Mouse (Mus musculus) testis, adult 2 months (tissue): Measurements from ENCODE around the gene Rasgrf2. TPM values are rescaled to one million over a fixed set of nuclear protein-coding genes. Genes with fewer than 3 reads are reported as not detected.

Source experiments
- H3K27ac ChIP-seq: fragments of 200-500 bp; 2 replicates; pipeline ENCODE4 v1.5.1; 2012; ENCODE audit warnings: low read depth, low read length; ENCODE audit not compliant: control insufficient read depth, insufficient read depth
- H3K27me3 ChIP-seq: fragments of 200-500 bp; 2 replicates; pipeline ENCODE4 v1.6.1; 2012; ENCODE audit warnings: mild to moderate bottlenecking, low read length, moderate library complexity; ENCODE audit not compliant: control insufficient read depth, insufficient read depth
- H3K36me3 ChIP-seq: fragments of 200-500 bp; 2 replicates; pipeline ENCODE4 v1.6.1; 2012; ENCODE audit warnings: mild to moderate bottlenecking, low read length; ENCODE audit not compliant: control insufficient read depth, insufficient read depth
- H3K4me1 ChIP-seq: fragments of 200-500 bp; 2 replicates; pipeline ENCODE4 v1.6.1; 2012; ENCODE audit warnings: low read length; ENCODE audit not compliant: control insufficient read depth, insufficient read depth
- H3K4me3 ChIP-seq: fragments of 200-500 bp; 2 replicates; pipeline ENCODE4 v1.5.1; 2012; ENCODE audit warnings: low read depth, mild to moderate bottlenecking, low read length, moderate library complexity, mixed read lengths; ENCODE audit not compliant: control insufficient read depth
- CTCF ChIP-seq: fragments of 200-500 bp; IDR thresholded peaks from 2 replicates; pipeline ENCODE4 v1.5.1; 2012; ENCODE audit warnings: low read depth, mild to moderate bottlenecking, inconsistent platforms, low read length, moderate library complexity; ENCODE audit not compliant: control insufficient read depth, insufficient read depth, insufficient replicate concordance
- POLR2A ChIP-seq: fragments of 200-500 bp; IDR thresholded peaks from 2 replicates; pipeline ENCODE4 v1.6.1; 2012; ENCODE audit warnings: low read depth, mild to moderate bottlenecking, inconsistent platforms, low read length, moderate library complexity; ENCODE audit not compliant: control insufficient read depth
- polyA plus RNA-seq: library from polyadenylated mRNA; depleted of rRNA; stranded (reverse); fragments of >200 nt; gene quantifications from 2 replicates; pipeline ENCODE4 v1.2.3, GENCODE M21; 2012; rRNA removed

The Rasgrf2 gene
- polyA plus RNA-seq, 1 experiment = 0.57 TPM

GRCm38 (mm10) chr13:91873734-91874329, 257.6 kb downstream of the Rasgrf2 start:
- no peak overlapping the region for H3K4me3 ChIP-seq
- no peak overlapping the region for H3K27ac ChIP-seq
- TF ChIP-seq POLR2A (no peak), CTCF (no peak)
- no peaks in the 10 kb centered on the region for H3K4me1 ChIP-seq
- no peaks in the 10 kb centered on the region for H3K36me3 ChIP-seq
- H3K27me3 ChIP-seq = no peaks in the 10 kb centered on the region

- Histone ChIP-seq H3K4me3 (no peak overlapping the region), H3K4me1 (no peaks in the 10 kb centered on the region), H3K36me3 (no peaks in the 10 kb centered on the region), H3K27ac (no peak overlapping the region), H3K27me3 (no peaks in the 10 kb centered on the region)
- TF ChIP-seq POLR2A (no peak), CTCF (no peak)
These were observed 262.9 kb downstream of the Rasgrf2 start for GRCm38 (mm10) chr13:91868577-91868976.

- no peaks in the 10 kb centered on the region for H3K36me3 ChIP-seq
- no peak overlapping the region for H3K4me3 ChIP-seq
- no peaks in the 10 kb centered on the region; the same call in 1 of the 2 replicates for H3K4me1 ChIP-seq
- no peaks in the 10 kb centered on the region for H3K27me3 ChIP-seq
- H3K27ac ChIP-seq = no peak overlapping the region
- no peak for TF ChIP-seq POLR2A
- TF ChIP-seq CTCF = peak; percentile 40; the same call in 1 of the 2 replicates
These were observed 272.6 kb downstream of the Rasgrf2 start for GRCm38 (mm10) chr13:91858835-91859234.

DNA sequence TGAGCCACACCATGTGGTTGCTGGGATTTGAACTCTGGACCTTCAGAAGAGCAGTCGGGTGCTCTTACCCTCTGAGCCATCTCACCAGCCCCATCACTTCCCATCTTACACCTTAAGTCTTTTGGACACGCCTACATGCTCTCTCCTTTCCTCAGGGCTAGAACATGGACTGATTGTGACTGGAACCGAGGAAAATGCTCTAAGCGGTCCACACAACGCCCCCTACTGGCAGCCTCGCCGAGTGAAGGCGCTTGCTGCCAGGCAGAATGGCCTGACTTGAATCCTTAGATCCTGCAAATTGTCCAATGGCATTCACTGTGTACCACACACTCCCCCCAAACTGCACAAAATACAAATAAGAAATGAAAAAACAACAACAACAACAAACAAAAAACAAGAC, 274.0 kb downstream of the Rasgrf2 start:
- no peak overlapping the region for H3K4me3 ChIP-seq

GRCm38 (mm10) chr13:91854412-91854811, 277.0 kb downstream of the Rasgrf2 start:
- Histone ChIP-seq H3K27ac (no peak overlapping the region), H3K4me3 (no peak overlapping the region), H3K36me3 (no peaks in the 10 kb centered on the region), H3K27me3 (no peaks in the 10 kb centered on the region), H3K4me1 (no peaks in the 10 kb centered on the region; the same call in 1 of the 2 replicates)
- TF ChIP-seq POLR2A = no peak
- no peak for TF ChIP-seq CTCF

More for the DNA sequence above, 274.0 kb downstream of the Rasgrf2 start:
- Histone ChIP-seq H3K27ac (no peak overlapping the region), H3K27me3 (no peaks in the 10 kb centered on the region), H3K4me1 (no peaks in the 10 kb centered on the region; the same call in 1 of the 2 replicates), H3K36me3 (no peaks in the 10 kb centered on the region)
- TF ChIP-seq POLR2A (no peak), CTCF (peak; percentile 50; the same call in 1 of the 2 replicates)

Other genes with a start within 250 kb of the Rasgrf2 start
- not detected in 2 replicates for gene Gm20379, start 174.3 kb upstream of the Rasgrf2 start, polyA plus RNA-seq
- gene Dhfr, start 223.1 kb upstream of the Rasgrf2 start, polyA plus RNA-seq = 0.77 and 0.79 TPM in 2 replicates
- 8.0 and 8.3 TPM in 2 replicates for gene Msh3, start 223.3 kb upstream of the Rasgrf2 start, polyA plus RNA-seq